Mouse (Mus musculus): ENCODE measurements around the gene Cmtm5. TPM values are rescaled to one million over a fixed set of nuclear protein-coding genes. Genes with fewer than 3 reads are reported as not detected.

Gene Cmtm5
- polyA plus RNA-seq (2015; fragmentation: Nextera tagmentation; extraction: Ambion mirVana) = 1.9 and 2.0 TPM in 2 replicates

GRCm38 (mm10) chr14:54935904-54936830 lies at the start of gene Cmtm5:
Gene Cmtm5 (plus strand): TSS chr14:54936261.
- 0 out of 2 replicates have a peak, but pooled peaks have one; percentile 48 for ATAC-seq
- 43% methylated on average over 8 of the region's 8 CpGs for WGBS
- peaks cover 16% of the 10 kb centered on the region for H3K4me1 ChIP-seq (replicated peaks)
- H3K4me2 ChIP-seq (replicated peaks) = no peak within 1 kb of the TSS
- H3K27ac ChIP-seq = 0 out of 2 replicates have a peak within 1 kb of the TSS, but pooled peaks have one; percentile 30
- no peaks in the 10 kb centered on the region for H3K36me3 ChIP-seq
- H3K4me3 ChIP-seq (replicated peaks) = no peak within 1 kb of the TSS
- no peaks in the 10 kb centered on the region for H3K27me3 ChIP-seq
- H3K9me3 ChIP-seq = no peaks in the 10 kb centered on the region
- H3K9ac ChIP-seq (replicated peaks) = peak within 1 kb of the TSS; percentile 44; the same call in 1 of the 2 replicates

- WGBS = 93% methylated on average over 3 of the region's 3 CpGs
- peaks cover 23% of the 10 kb centered on the region for H3K4me1 ChIP-seq (replicated peaks)
- H3K9me3 ChIP-seq = no peaks in the 10 kb centered on the region
- H3K27ac ChIP-seq = peak within 1 kb of the TSS; percentile 69
- H3K9ac ChIP-seq (replicated peaks) = peak within 1 kb of the TSS; percentile 2; the same call in 1 of the 2 replicates
- H3K36me3 ChIP-seq = peaks cover 21% of the 10 kb centered on the region
- ATAC-seq = no peak
- H3K27me3 ChIP-seq = no peaks in the 10 kb centered on the region
- H3K4me3 ChIP-seq (replicated peaks) = peak within 1 kb of the TSS; percentile 40
- peak within 1 kb of the TSS; percentile 51 for H3K4me2 ChIP-seq (replicated peaks)
Measured at GRCm38 (mm10) chr14:54892200-54892599, 43.9 kb upstream of the Cmtm5 start, which contains the start of gene Pabpn1. Gene Pabpn1 (plus strand): TSS chr14:54892500.

- Histone ChIP-seq H3K4me3 (replicated peaks) (peak overlapping the region; percentile 92), H3K27ac (peak overlapping the region; percentile 97), H3K9me3 (no peaks in the 10 kb centered on the region), H3K27me3 (no peaks in the 10 kb centered on the region), H3K4me2 (replicated peaks) (peak overlapping the region; percentile 51), H3K36me3 (peaks cover 31% of the 10 kb centered on the region), H3K9ac (replicated peaks) (peak overlapping the region; percentile 100), H3K4me1 (replicated peaks) (peaks cover 29% of the 10 kb centered on the region)
- WGBS = under 1% methylated on average over 38 of the region's 38 CpGs
- ATAC-seq = peak; percentile 99
Measured at GRCm38 (mm10) chr14:54893651-54894181, 42.3 kb upstream of the Cmtm5 start.

GRCm38 (mm10) chr14:54894296-54895151 lies 41.5 kb upstream of the Cmtm5 start:
- H3K9me3 ChIP-seq = no peaks in the 10 kb centered on the region
- H3K9ac ChIP-seq (replicated peaks) = peak overlapping the region; percentile 100
- peak; percentile 60; the same call in 1 of the 2 replicates for ATAC-seq
- peak overlapping the region; percentile 92 for H3K4me3 ChIP-seq (replicated peaks)
- no peaks in the 10 kb centered on the region for H3K27me3 ChIP-seq
- H3K4me2 ChIP-seq (replicated peaks) = peak overlapping the region; percentile 66
- H3K27ac ChIP-seq = peak overlapping the region; percentile 97
- WGBS = under 1% methylated on average over 53 of the region's 54 CpGs
- H3K4me1 ChIP-seq (replicated peaks) = peaks cover 29% of the 10 kb centered on the region
- peaks cover 37% of the 10 kb centered on the region for H3K36me3 ChIP-seq

- 70% methylated on average over 2 of the region's 2 CpGs for WGBS
- Histone ChIP-seq H3K4me3 (replicated peaks) (no peak overlapping the region; the same call in 1 of the 2 replicates), H3K27me3 (no peaks in the 10 kb centered on the region), H3K36me3 (peaks cover 37% of the 10 kb centered on the region), H3K27ac (no peak overlapping the region), H3K9me3 (no peaks in the 10 kb centered on the region), H3K4me1 (replicated peaks) (peaks cover 29% of the 10 kb centered on the region), H3K4me2 (replicated peaks) (no peak overlapping the region), H3K9ac (replicated peaks) (no peak overlapping the region)
- no peak for ATAC-seq
Measured at GRCm38 (mm10) chr14:54897445-54897844, 38.6 kb upstream of the Cmtm5 start.

- H3K4me3 ChIP-seq (replicated peaks) = no peak overlapping the region
- peaks cover 55% of the 10 kb centered on the region for H3K36me3 ChIP-seq
- ATAC-seq = peak; percentile 63
- H3K4me1 ChIP-seq (replicated peaks) = peaks cover 20% of the 10 kb centered on the region
- H3K9me3 ChIP-seq = no peaks in the 10 kb centered on the region
- no peak overlapping the region for H3K9ac ChIP-seq (replicated peaks)
- WGBS = under 1% methylated on average over 3 of the region's 3 CpGs
- no peaks in the 10 kb centered on the region for H3K27me3 ChIP-seq
- no peak overlapping the region for H3K4me2 ChIP-seq (replicated peaks)
- H3K27ac ChIP-seq = peak overlapping the region; percentile 1; the same call in 1 of the 2 replicates
Measured at GRCm38 (mm10) chr14:54900383-54900782, 35.7 kb upstream of the Cmtm5 start.

- Histone ChIP-seq H3K36me3 (peaks cover 56% of the 10 kb centered on the region), H3K9me3 (no peaks in the 10 kb centered on the region), H3K4me3 (replicated peaks) (no peak overlapping the region), H3K4me2 (replicated peaks) (no peak overlapping the region), H3K9ac (replicated peaks) (no peak overlapping the region), H3K27ac (no peak overlapping the region), H3K27me3 (no peaks in the 10 kb centered on the region), H3K4me1 (replicated peaks) (0 out of 2 replicates have a peak, but pooled peaks cover 7% of the 10 kb centered on the region)
- WGBS = 93% methylated on average over 4 of the region's 4 CpGs
- no peak for ATAC-seq
Measured at GRCm38 (mm10) chr14:54903641-54904040, 32.4 kb upstream of the Cmtm5 start.

- Histone ChIP-seq H3K9ac (replicated peaks) (no peak overlapping the region), H3K27me3 (no peaks in the 10 kb centered on the region), H3K4me3 (replicated peaks) (no peak overlapping the region), H3K4me2 (replicated peaks) (no peak overlapping the region), H3K4me1 (replicated peaks) (peaks cover 46% of the 10 kb centered on the region), H3K9me3 (no peaks in the 10 kb centered on the region), H3K36me3 (peaks cover 66% of the 10 kb centered on the region), H3K27ac (no peak overlapping the region)
- ATAC-seq = no peak
- 95% methylated on average over 7 of the region's 7 CpGs for WGBS
Measured at GRCm38 (mm10) chr14:54908682-54909081, 27.4 kb upstream of the Cmtm5 start.

- H3K4me3 ChIP-seq (replicated peaks) = peak overlapping the region; percentile 79
- peaks cover 49% of the 10 kb centered on the region for H3K4me1 ChIP-seq (replicated peaks)
- H3K27ac ChIP-seq = peak overlapping the region; percentile 90
- H3K4me2 ChIP-seq (replicated peaks) = peak overlapping the region; percentile 92
- WGBS = 3% methylated on average over 44 of the region's 69 CpGs
- peak; percentile 75 for ATAC-seq
- peak overlapping the region; percentile 97 for H3K9ac ChIP-seq (replicated peaks)
- no peaks in the 10 kb centered on the region for H3K9me3 ChIP-seq
- no peaks in the 10 kb centered on the region for H3K27me3 ChIP-seq
- H3K36me3 ChIP-seq = peaks cover 52% of the 10 kb centered on the region
Measured at GRCm38 (mm10) chr14:54912109-54912850, 23.8 kb upstream of the Cmtm5 start.

- Histone ChIP-seq H3K4me1 (replicated peaks) (peaks cover 48% of the 10 kb centered on the region), H3K9ac (replicated peaks) (peak within 1 kb of the TSS; percentile 97), H3K27ac (peak within 1 kb of the TSS; percentile 90), H3K36me3 (peaks cover 51% of the 10 kb centered on the region), H3K4me3 (replicated peaks) (peak within 1 kb of the TSS; percentile 79), H3K4me2 (replicated peaks) (peak within 1 kb of the TSS; percentile 92), H3K9me3 (no peaks in the 10 kb centered on the region), H3K27me3 (no peaks in the 10 kb centered on the region)
- under 1% methylated on average over 28 of the region's 28 CpGs for WGBS
- peak; percentile 98 for ATAC-seq
Measured at GRCm38 (mm10) chr14:54912886-54913285, 23.2 kb upstream of the Cmtm5 start, which contains the start of gene Slc22a17. Gene Slc22a17 (minus strand): TSS chr14:54913132.

GRCm38 (mm10) chr14:54913343-54913742 lies 22.7 kb upstream of the Cmtm5 start:
- Histone ChIP-seq H3K27ac (peak overlapping the region; percentile 90), H3K9ac (replicated peaks) (peak overlapping the region; percentile 97), H3K4me3 (replicated peaks) (peak overlapping the region; percentile 79), H3K4me1 (replicated peaks) (peaks cover 45% of the 10 kb centered on the region), H3K4me2 (replicated peaks) (peak overlapping the region; percentile 92), H3K36me3 (peaks cover 50% of the 10 kb centered on the region), H3K27me3 (no peaks in the 10 kb centered on the region), H3K9me3 (no peaks in the 10 kb centered on the region)
- ATAC-seq = peak; percentile 22; the same call in 1 of the 2 replicates
- WGBS = 14% methylated on average over 10 of the region's 10 CpGs

Data from midbrain, embryonic 13.5 days (tissue).